Mouse (Mus musculus) retina, postnatal 1 day (tissue): ENCODE results near the gene Cmss1.

Experiments used
- DNase-seq: peaks from one replicate; pipeline ENCODE4 v3.0.0-alpha.2; 2012

Cmss1 gene

DNA sequence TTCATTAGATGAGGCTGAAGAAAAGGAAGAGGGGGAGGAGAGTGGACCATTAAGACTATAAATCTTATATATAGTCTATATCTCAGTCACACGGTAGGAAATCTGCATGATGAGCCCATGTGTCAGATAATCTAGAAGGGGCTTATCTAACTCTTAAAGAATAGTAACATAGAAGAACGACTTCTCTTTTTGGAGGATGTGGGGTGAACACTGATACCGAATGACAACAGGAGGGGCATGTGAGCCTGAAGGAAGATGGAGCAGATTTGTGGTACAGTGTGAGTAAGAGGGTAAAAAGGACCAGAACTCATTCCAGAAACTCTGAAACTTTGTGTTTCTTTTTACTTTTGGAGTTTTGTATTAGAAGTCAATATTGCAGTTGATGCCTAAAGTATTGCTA is 97.6 kb downstream of the Cmss1 start:
- no peak for DNase-seq

DNA sequence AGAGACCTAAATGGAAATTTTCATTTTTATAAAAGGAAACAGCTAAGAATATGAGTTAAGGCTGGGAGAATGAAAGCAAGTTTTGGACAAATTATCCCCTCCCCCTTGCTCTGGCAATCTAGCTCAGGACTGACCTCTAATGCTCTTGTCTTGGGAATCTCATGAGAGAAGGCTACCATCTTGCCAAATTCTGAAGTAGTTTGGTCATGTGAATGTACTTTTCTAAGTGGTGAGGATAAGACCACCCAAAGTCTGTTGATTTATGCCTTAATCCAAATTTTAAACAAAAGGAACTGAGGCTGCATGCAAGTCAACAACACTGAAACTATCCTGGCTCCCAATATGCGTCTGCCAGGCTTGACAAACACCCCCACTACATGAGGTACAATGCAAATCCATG is 98.3 kb downstream of the Cmss1 start:
- DNase-seq, result no peak

DNA sequence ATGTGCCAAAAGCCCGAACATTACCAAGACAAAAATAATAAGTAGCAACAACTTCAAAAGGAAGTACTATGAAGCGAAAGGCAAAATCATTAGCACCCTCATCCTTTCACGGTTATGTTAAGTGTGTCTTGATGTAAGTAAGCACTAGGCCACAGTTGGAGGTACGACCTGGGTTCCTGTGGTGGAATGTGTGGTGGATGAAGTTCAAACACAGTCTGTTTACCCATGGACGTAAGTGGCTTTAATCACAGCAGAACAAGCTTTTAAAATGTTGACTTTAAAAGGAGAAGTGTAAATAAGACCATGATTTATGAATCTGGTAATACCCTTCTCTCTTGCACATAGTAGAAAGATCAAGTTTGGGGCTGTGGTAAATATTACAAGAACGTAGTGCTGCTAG is 100.5 kb downstream of the Cmss1 start:
- no peak for DNase-seq

DNA sequence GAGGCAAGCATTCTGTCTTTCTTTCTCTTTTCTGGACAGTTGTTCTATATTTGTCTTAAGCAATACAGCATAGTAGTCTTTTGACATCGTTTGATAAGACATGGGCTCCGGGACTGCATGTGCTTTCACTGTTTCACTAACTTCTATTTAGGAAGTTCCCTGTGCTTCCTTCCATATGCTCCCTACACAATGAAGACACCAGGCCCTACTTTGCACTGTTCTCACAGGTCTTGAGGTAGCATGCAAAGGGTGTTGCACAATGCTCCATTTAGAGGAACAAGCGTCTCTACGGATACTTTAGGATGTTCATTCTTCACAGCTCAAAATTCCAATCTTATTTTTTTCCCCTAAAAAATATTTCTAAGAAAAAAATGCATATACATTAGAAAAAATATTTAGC is 101.9 kb downstream of the Cmss1 start:
- DNase-seq, result no peak

DNA sequence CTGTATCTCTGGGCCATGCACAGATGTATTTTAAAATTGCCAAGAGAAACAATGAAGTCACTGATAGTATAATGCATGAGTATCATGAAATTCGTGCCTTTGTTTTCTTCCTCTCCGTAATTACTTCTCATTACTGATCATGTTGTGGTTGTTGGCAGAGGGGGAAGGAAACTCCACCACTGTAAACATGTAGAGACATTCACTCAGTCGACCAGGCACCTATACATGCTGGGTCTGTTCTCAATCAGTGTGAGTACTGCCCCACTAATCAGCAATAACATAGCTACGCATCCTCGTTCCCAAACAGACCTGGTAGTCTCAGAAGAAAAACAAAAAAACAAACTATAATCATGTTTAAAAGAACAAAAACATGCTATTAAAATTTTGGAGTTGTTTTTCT is 103.9 kb downstream of the Cmss1 start:
- DNase-seq, result no peak

DNA sequence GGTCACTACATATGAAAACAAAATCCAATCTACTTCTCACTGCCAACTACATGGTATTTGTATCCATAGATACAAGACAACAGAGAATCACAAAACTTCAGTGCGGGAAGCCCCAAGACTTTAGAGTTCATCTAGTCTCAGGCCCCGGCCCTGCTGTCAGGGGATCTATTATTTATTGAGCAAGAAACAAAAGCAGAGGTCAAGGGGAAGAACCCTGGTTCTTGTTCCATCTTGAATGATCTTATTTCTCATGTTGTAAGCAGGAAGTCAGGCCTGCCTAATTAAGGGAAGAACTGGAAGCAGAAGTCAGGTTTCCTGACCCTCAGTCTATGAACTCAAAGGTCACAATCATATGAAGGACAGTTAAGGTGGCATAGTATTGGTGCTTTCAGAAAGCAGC is 104.4 kb downstream of the Cmss1 start:
- no peak for DNase-seq

DNA sequence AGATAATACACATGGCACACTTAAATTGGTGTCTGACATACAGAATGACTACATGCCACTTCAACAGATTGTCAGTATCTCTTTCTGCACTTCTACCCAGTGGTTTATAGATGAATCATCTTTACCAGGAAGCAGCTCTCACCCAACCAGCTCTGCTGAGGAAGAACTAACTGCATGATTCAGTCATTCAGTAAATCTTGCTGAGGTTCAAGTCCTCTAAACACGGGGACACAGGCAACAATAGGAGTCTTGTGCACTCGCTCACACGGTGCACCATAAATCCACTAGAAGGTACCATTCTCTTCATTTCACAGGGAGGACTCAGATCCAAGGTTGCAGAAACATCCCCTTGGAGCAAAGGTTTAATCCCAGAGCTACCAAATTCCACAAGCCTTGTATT is 105.8 kb downstream of the Cmss1 start:
- no peak for DNase-seq

- DNase-seq, result peak; percentile 90
Observed at GRCm38 (mm10) chr16:57496437-57497173, 110.1 kb downstream of the Cmss1 start.

DNA sequence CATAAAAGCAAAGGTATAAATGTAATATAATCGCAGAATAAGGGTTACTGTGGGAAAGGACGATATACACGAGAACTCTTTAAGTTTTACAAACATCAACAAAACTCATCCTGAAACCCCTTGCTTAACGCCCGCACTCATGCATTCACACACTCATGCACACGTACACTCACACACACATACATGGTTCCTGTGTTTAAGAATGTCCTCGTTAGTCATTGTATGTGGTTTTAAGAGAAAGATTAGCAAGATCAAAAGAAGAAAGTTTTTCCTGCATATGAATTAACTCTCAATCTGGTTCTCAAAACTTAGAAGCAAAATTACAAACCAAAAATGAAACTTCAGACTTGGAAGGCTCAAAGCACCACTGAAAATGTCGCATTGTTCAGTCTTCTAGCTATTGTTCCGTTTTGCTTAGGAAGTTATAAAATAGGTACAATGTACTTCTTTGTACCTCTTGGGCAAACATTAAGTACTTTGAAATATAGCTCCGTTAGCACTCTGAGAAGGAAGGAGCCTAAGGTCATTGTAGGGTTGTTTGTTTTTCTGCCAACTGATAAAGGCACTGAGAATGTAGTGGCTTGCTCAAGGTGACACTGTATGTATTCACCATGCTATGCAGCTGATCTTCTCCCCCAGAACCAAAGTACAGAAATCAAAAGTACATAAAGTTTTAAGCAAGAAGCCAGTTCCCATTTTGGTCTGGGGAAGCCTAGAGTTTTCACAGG is 111.0 kb downstream of the Cmss1 start:
- no peak for DNase-seq

DNA sequence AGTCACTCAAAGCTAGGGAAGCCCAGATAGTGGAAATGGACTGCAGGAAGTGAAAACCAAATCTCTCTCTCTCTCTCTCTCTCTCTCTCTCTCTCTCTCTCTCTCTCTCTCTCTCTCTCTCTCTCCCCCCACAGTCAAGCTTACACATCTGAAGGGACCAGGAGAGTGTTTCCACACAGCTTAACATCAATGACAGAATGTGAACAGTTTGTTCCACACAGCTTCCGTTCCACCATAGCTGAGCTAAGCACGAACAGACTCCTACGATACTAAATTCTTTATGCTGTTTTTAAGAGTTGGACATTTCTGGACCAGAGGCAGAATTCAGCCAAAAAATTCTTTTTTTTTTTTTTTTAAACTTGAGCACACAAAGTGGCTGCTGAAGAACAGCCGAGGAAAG is 114.8 kb downstream of the Cmss1 start:
- no peak for DNase-seq

DNA sequence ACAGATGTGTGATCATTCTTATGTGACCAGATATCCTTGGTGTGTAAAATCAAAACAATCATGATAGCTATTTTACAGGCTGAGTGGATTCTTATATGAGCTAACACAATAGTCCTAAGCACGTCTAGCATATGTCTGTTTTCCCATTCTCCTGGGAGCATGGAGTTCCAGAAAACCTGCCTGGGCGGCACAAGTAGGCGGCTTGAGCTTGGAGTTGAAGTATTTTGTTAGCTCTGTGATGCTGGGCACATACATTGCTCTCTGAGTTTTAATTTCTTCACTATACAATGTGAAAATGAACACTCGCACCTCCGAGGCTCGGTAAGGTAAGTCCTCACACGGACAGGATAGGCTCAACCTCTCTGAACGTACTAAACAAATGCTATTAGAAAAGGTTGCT is 116.0 kb downstream of the Cmss1 start:
- DNase-seq, result no peak

- DNase-seq, result no peak
Observed at GRCm38 (mm10) chr16:57488661-57489060, 118.0 kb downstream of the Cmss1 start.

DNA sequence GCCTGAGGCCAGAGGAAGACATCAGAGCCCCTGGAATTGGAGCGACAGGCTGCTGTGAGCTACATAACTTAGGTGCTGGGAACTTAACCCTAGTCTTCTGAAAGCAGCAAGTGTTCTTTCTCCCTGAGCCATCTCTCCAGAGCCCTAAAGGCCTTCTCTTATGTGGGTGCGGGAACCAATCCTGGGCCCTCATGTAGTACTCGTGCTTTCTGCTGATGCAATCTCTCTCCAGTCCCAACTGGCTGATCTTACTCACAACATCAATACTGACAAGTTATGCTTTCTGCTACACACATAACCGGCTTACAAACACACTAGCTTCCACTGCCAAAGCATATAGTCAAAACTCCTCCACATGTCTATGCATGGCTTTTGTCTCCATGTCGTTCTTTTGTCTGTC is 120.4 kb downstream of the Cmss1 start:
- DNase-seq, result no peak

GRCm38 (mm10) chr16:57485265-57485664 is 121.4 kb downstream of the Cmss1 start:
- DNase-seq, result no peak

DNA sequence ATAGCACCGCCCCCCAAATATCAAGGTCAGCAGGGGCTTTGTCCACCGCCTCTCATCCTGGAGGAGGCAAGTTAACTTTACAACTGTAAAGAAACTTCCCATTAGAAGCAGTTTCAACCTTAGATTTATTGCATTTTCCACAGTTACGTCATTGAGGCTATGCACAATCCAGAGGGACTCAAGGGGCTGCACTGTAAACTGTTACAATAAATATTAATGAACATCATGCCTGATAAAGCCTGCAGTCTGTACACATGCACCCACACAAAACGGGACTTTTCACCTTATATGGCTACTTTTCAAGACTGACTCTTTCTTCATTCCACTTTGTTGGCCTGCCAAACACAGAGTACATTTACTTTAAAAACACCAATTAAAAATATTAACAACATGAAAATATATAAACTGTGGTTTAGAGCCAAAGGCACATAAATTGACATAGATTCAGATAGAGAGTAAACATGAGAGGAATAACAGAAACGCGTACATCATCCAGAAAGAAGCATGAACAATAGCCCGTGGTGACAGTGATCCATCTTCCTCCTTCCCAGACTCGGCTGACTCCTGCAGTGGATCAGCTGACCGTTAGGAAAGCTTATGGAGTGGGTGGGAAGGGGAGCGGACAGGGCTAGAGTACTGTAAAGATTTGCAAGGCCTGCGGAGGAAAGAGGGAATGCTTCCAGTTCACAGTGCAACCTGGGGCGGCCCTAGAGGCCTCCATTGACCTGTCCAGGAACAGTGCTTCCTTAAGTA is 122.4 kb downstream of the Cmss1 start:
- DNase-seq, result peak; percentile 49

- no peak for DNase-seq
Observed at GRCm38 (mm10) chr16:57483503-57483902, 123.2 kb downstream of the Cmss1 start.

GRCm38 (mm10) chr16:57482911-57483310 is 123.8 kb downstream of the Cmss1 start:
- DNase-seq, result peak; percentile 78

DNA sequence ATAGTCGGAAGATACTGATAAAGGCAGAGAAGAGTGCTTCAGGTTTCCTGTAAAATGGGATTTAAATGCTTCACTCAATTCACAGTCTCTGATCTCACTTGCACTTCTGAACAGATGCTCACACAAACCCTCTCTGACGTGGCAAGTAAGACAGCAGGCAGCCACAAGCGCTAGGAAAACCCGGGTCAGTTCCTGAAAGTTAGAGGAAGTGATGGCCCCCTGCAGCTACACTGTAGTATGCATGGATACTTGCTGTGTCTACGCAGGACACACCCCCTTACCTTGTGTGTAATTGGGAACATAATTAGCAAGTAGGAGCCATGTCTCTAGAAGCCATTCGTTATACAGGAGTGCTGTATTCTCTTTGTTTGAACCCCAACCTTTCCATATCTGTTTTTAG is 124.4 kb downstream of the Cmss1 start:
- peak; percentile 50 for DNase-seq

GRCm38 (mm10) chr16:57479776-57480175 is 126.9 kb downstream of the Cmss1 start:
- DNase-seq, result peak; percentile 85

GRCm38 (mm10) chr16:57478451-57478850 is 128.2 kb downstream of the Cmss1 start:
- DNase-seq, result no peak

GRCm38 (mm10) chr16:57473415-57474085 is 133.1 kb downstream of the Cmss1 start:
- DNase-seq, result no peak

DNA sequence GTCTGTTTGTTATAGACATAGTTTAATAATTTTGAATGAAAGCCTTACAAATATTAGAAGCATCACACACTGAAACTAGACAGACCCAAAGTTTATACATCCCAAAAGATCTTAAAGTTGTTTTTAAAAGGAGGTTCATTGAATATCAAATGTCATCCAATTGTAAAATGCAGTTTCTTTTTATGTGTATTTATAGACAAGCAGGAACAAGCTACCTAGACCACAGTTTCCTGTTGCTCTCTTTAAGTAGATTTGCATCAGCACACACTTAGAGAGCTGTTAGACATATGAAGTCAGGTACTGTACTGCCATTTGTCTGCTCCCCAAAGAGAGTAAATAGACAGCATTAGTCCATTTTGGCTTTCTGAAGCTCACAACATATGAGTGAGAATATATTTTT is 135.6 kb downstream of the Cmss1 start:
- DNase-seq, result no peak

- no peak for DNase-seq
Observed at GRCm38 (mm10) chr16:57470286-57470830, 136.3 kb downstream of the Cmss1 start.
